ENCODE assay signal across 8 mouse cellular contexts in the genomic region with DNA sequence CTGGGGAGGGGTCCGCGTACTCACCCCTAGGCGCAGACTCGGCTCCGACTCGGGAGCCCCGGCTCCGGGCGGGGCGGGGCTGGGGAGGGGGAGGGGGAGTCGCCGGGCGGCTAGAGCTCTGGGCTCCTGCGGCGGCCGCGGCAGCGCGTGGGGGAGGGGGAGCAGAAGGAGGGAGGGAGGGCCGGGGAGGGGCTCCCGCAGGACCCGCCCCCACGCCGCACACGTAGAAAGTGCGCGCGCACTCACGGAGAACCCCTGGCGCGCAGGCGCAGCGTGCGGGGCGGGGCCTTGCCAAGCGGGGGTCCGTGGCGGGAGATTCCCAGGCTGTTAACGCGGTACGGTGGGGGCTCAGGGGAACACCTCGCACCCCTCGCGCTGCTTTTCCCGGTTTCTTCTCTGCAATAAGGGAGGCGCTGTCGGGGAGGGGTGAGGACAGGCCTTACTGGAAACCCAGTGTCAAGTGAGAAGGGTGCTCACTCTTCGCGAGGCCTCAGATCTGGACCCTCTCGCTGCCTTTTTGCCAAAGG. TPM values are rescaled to one million over a fixed set of nuclear protein-coding genes. Genes with fewer than 3 reads are reported as not detected.
DNase-seq lines count a peak whose midpoint lies in the region; ATAC-seq and TF ChIP-seq lines count a peak whose summit lies in the region.

A gene (plus strand): TSS at position 230 of the 527 bp plus-strand sequence.

- TF ChIP-seq CTCF in layer of hippocampus, adult 2 months (conservative IDR thresholded peaks at IDR 0.05), result no peak
- TF ChIP-seq CTCF in lung, embryonic 14.5 days (IDR thresholded peaks at IDR 0.05; ENCODE audit: low read depth), result no peak
- TF ChIP-seq CTCF in olfactory bulb, adult 2 months (IDR thresholded peaks at IDR 0.05; ENCODE audit: insufficient read depth, low read depth, low read length), result no peak
- TF ChIP-seq CTCF in thymus, adult 2 months (IDR thresholded peaks at IDR 0.05; ENCODE audit: borderline replicate concordance, control insufficient read depth, extremely low read depth, insufficient read depth, low read length, poor library complexity), result no peak

- peak within 1 kb of the TSS; percentile 76 for H3K4me2 ChIP-seq in forebrain, embryonic 16.5 days (ENCODE audit: low read length)
- peak within 1 kb of the TSS; percentile 86 for H3K4me2 ChIP-seq in lung, embryonic 14.5 days

- ATAC-seq in forebrain, embryonic 16.5 days, result peak; percentile 89
- ATAC-seq in lung, embryonic 14.5 days (ENCODE audit: insufficient read depth), result peak; percentile 90

- H3K4me3 ChIP-seq in forebrain, embryonic 16.5 days (replicated peaks; ENCODE audit: low read length), result peak within 1 kb of the TSS; percentile 89
- H3K4me3 ChIP-seq in layer of hippocampus, adult 2 months, result peak within 1 kb of the TSS; percentile 98
- H3K4me3 ChIP-seq in lung, embryonic 14.5 days (ENCODE audit: low read depth, low read length), result peak within 1 kb of the TSS; percentile 91
- peak within 1 kb of the TSS; percentile 95 for H3K4me3 ChIP-seq in olfactory bulb, adult 2 months (ENCODE audit: insufficient read depth, low read depth, low read length)
- H3K4me3 ChIP-seq in thymus, adult 2 months (ENCODE audit: control insufficient read depth, insufficient read depth, low read length), result peak within 1 kb of the TSS; percentile 78

- peak; percentile 64 for TF ChIP-seq POLR2A in olfactory bulb, adult 2 months (IDR thresholded peaks at IDR 0.05; ENCODE audit: insufficient read depth, low read depth, low read length)
- peak; percentile 62; the same call in 1 of the 2 replicates for TF ChIP-seq POLR2A in thymus, adult 2 months (IDR thresholded peaks at IDR 0.05; ENCODE audit: control insufficient read depth, extremely low read depth, insufficient read depth, low read length, poor library complexity)

- H3K9ac ChIP-seq in forebrain, embryonic 16.5 days (replicated peaks; ENCODE audit: low read depth, low read length), result peak within 1 kb of the TSS; percentile 84
- H3K9ac ChIP-seq in lung, embryonic 14.5 days, result peak within 1 kb of the TSS; percentile 90

- no peaks in the 10 kb centered on the region for H3K27me3 ChIP-seq in forebrain, embryonic 16.5 days (replicated peaks; ENCODE audit: control insufficient read depth, insufficient read depth, low read length)
- H3K27me3 ChIP-seq in lung, embryonic 14.5 days (ENCODE audit: insufficient read depth, low read length), result no peaks in the 10 kb centered on the region
- H3K27me3 ChIP-seq in thymus, adult 2 months (ENCODE audit: control insufficient read depth, insufficient read depth, low read length), result no peaks in the 10 kb centered on the region

- H3K9me3 ChIP-seq in forebrain, embryonic 16.5 days (ENCODE audit: control insufficient read depth, low read length), result no peaks in the 10 kb centered on the region
- H3K9me3 ChIP-seq in lung, embryonic 14.5 days (ENCODE audit: low read depth, low read length), result no peaks in the 10 kb centered on the region

- WGBS in forebrain, embryonic 16.5 days, result 0% methylated on average over 31 of the region's 50 CpGs
- under 1% methylated on average over 41 of the region's 50 CpGs for WGBS in lung, embryonic 14.5 days
- WGBS in olfactory bulb, adult 2 months, result 1% methylated on average over 47 of the region's 50 CpGs
- WGBS in thymus, adult 2 months, result under 1% methylated on average over 41 of the region's 50 CpGs

- intact Hi-C loops in heart, postnatal 36 days (cut with DNase I), result no loop called here

- H3K36me3 ChIP-seq in forebrain, embryonic 16.5 days (ENCODE audit: control insufficient read depth, insufficient read depth), result no peaks in the 10 kb centered on the region
- H3K36me3 ChIP-seq in lung, embryonic 14.5 days (ENCODE audit: insufficient read depth), result no peaks in the 10 kb centered on the region
- H3K36me3 ChIP-seq in thymus, adult 2 months (ENCODE audit: control insufficient read depth, insufficient read depth, low read length), result no peaks in the 10 kb centered on the region

- H3K27ac ChIP-seq in forebrain, embryonic 16.5 days (ENCODE audit: low read length), result peak within 1 kb of the TSS; percentile 87
- H3K27ac ChIP-seq in layer of hippocampus, adult 2 months, result peak within 1 kb of the TSS; percentile 97
- H3K27ac ChIP-seq in lung, embryonic 14.5 days (ENCODE audit: low read depth), result peak within 1 kb of the TSS; percentile 80
- peak within 1 kb of the TSS; percentile 75 for H3K27ac ChIP-seq in olfactory bulb, adult 2 months (ENCODE audit: insufficient read depth, low read depth, low read length)
- H3K27ac ChIP-seq in thymus, adult 2 months (ENCODE audit: control insufficient read depth, insufficient read depth, low read length), result peak within 1 kb of the TSS; percentile 58; the same call in 1 of the 2 replicates

- peaks cover 22% of the 10 kb centered on the region for H3K4me1 ChIP-seq in forebrain, embryonic 16.5 days (replicated peaks; ENCODE audit: control insufficient read depth, insufficient read depth, low read length)
- H3K4me1 ChIP-seq in lung, embryonic 14.5 days (ENCODE audit: insufficient read depth), result peaks cover 17% of the 10 kb centered on the region
- peaks cover 18% of the 10 kb centered on the region for H3K4me1 ChIP-seq in olfactory bulb, adult 2 months (ENCODE audit: control insufficient read depth, insufficient read depth, low read length)
- H3K4me1 ChIP-seq in thymus, adult 2 months (replicated peaks; ENCODE audit: control insufficient read depth, insufficient read depth, low read length), result peaks cover 16% of the 10 kb centered on the region

- DNase-seq in ES-CJ7 (ENCODE audit: low read depth, low spot score), result peak; percentile 93
- DNase-seq in cerebellum, adult 11-12 months, result peak; percentile 88
- DNase-seq in heart, postnatal 36 days, result peak; percentile 94
- DNase-seq in layer of hippocampus, adult 2 months (ENCODE audit: low spot score in 2 of 2), result peak; percentile 87 to 94
- peak; percentile 98 for DNase-seq in lung, embryonic 14.5 days
- peak; percentile 91 for DNase-seq in thymus, adult 2 months

RNA-seq across cellular contexts. Expression of the gene that starts here (rescaled TPM):
- polyA plus RNA-seq in forebrain, embryonic 16.5 days (2015; fragmentation: Nextera tagmentation; extraction: Ambion mirVana), result 93.4 and 112 TPM in 2 replicates
- total RNA-seq in heart, postnatal 36 days (2021), result 100 to 1,000 TPM; 140 to 155 TPM
- 10 to 100 TPM; 34.8 to 43.5 TPM for total RNA-seq in layer of hippocampus, adult 2 months (2021)
- polyA plus RNA-seq in lung, embryonic 14.5 days (2014; fragmentation: Nextera tagmentation; extraction: Ambion mirVana), result 162 and 168 TPM in 2 replicates
- not detected in 2 replicates for polyA plus RNA-seq in olfactory bulb, adult 2 months (2012; ENCODE audit: insufficient read depth, insufficient read length, low replicate concordance, missing spikeins)
- 164 and 173 TPM in 2 replicates for polyA plus RNA-seq in thymus, adult 2 months (2012; rRNA removed)

Comparison
In these comparisons a context has a peak if more than half of its experiments do, and no peak if none do; other contexts are left out.
1. Peak in every context shown above with its lines: DNase-seq, ATAC-seq, H3K4me3 ChIP-seq and H3K27ac ChIP-seq.
2. RNA of the gene that starts here (polyA plus RNA-seq): 164 to 173 TPM in thymus, adult 2 months, 162 to 168 TPM in lung, embryonic 14.5 days and 93.4 to 112 TPM in forebrain, embryonic 16.5 days; not detected in olfactory bulb, adult 2 months; every median in the first group is over 10 times any median in the second.